Mouse (Mus musculus): ENCODE measurements at regions not wholly inside any gene's neighbourhood (a gene's known extent, or its start where the extent isn't known, plus 50 kb on each side); places are given as distances from the start of the nearest gene placed in this dataset.

DNA sequence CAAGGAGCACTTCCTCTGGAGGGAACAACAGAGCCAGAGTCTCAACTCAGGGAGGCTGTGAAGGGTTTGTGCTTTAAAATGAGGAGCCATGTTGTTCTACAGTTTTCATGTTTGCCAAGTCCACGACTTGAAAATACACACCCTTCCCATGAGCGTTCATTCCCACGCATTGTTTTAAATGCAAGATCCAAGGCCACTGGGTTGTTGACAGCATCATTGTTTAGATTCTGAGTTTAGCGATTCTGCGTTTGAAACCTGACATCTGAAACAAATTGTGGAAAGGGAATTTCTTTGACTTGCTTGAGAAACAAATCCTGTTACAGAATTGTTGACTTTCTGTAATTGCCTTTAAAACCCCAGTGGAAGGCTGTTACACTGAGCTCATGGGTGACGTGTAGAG is 248.0 kb downstream of the Irs2 start:
- TF ChIP-seq CTCF (IDR thresholded peaks at IDR 0.05; ENCODE audit: low read depth, low read length), result no peak
- TF ChIP-seq POLR2A (IDR thresholded peaks at IDR 0.05; ENCODE audit: insufficient read depth, low read length), result no peak
